Mouse (Mus musculus): ENCODE results near the gene Rps6.

The Rps6 gene

DNA sequence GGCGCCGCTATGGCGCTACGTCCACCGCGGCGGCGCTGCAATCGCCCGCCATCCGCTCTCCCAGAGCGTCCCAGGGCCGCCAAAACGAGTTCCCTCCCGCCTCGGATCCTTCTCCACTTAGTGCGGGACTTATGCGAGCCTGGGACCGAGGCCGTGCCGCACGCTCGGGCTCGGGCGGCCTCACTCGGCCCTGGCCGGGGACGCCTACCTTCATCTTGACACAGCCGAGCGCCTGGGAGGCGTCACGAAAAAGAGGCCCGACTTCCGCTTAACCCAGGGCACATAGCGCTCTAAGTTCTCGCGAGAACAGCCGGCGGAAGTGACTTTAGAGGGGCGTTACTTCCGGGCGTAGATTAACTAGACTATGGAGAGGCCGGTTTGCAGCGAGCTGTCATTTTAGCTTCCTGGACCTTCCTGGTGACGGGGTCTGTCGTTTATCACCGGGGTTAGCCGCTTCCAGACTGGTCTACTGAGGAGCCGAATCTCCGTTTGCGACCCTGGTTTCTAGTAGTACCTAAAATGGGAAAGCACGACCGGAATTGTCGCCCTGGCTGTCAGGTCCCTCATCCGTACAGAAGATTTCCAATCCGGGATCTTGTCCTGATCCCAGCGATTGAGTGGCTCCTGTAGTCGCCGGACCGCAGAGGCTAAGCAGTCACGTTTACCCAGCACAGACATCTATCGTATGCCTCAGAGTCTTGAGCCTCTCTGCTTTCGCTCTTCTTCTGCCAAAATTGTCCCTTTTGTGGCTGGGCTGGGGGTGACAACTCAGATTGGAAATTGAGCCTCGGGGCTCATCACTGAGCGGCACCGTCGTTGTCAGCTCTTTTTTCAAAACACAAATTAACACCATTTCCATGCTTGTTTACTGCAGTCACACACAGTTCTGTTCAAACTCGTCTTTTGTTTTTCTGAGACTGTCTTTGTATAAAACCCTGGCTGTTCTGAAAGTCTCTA is at the start of gene Rps6:
Rps6 (minus strand) TSS at position 300 of the 957 bp plus-strand sequence.
- peak; percentile 100 for DNase-seq (ENCODE audit: low read depth)

DNA sequence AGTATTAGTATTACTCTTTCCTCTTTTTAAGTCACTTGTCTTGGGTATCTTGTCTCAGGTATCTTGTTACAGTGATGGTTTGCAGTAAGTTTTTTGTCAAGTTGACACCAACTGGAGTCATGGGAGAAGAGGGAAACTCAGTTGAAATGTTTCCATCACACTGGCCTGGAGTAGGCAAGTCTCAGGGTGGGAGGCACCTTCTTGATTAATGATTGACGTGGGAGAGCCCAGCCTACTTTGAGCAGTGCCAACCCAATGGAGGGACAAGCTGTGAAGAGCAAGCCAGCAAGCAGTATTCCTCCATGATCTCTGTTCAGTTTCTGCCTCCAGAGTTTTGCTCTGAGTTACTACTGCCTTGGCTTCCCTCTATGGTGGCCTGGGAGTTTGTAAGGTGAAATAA is 48.7 kb upstream of the Rps6 start:
- no peak for DNase-seq (ENCODE audit: low read depth)

GRCm38 (mm10) chr4:86904969-86905368 is 47.8 kb upstream of the Rps6 start:
- DNase-seq (ENCODE audit: low read depth): peak; percentile 48

- no peak for DNase-seq (ENCODE audit: low read depth)
These were observed 45.1 kb upstream of the Rps6 start for GRCm38 (mm10) chr4:86902351-86902750.

DNA sequence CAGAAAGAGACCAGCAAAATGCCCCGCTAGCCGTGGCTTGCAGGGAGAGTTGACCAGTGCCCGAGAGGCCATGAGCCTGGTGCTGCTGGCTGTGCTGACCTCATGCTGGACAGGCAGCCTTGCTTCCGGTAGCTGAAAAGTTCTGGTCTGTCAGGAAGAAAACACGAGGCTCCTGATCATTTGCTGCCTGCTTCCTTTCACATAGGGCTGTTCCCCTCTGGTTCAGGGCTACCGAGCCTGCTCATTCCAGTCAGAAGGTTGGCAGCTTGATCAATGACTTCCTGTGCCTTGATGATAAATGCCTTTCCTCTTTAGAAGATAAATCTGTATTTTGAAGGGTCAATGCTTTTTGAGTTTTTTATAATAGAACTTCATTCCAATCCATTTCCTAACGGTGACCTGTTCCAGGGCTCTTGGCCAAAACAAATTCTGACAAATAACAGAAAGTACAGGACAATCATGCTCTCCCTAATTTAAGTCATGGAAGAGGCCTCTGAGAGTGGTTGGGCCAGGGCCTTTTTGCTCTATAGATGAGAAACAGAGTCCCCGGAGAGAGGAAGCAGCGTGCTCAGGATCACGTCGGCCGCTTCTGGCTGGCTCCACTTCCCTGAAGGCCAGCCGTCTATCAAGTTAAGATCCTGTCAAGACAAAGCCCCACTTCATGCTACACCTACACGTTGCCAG is 41.7 kb upstream of the Rps6 start:
- peak; percentile 41 for DNase-seq (ENCODE audit: low read depth)

- no peak for DNase-seq (ENCODE audit: low read depth)
These were observed 40.2 kb upstream of the Rps6 start for GRCm38 (mm10) chr4:86897411-86897810.

DNA sequence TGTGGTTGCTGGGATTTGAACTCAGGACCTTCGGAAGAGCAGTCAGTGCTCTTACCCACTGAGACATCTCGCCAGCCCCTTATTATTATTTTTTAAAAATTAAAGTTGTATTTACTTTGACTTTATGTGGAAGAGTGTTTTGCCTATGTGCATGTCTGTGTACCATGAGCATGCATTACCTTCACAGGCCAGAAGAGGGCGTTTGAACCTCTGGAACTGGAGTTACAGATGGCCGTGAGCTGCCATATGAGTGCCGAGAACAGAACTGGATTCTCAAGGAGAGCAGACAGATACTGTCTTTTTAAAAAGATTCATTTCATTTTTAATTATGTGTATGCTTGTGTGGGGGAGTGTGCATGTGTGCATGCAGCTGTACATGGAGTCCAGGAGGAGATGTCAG is 30.7 kb upstream of the Rps6 start:
- DNase-seq (ENCODE audit: low read depth): peak; percentile 19

GRCm38 (mm10) chr4:86886160-86886878 is 29.1 kb upstream of the Rps6 start:
- no peak for DNase-seq (ENCODE audit: low read depth)

- no peak for DNase-seq (ENCODE audit: low read depth)
These were observed 28.6 kb upstream of the Rps6 start for GRCm38 (mm10) chr4:86885790-86886159.

DNA sequence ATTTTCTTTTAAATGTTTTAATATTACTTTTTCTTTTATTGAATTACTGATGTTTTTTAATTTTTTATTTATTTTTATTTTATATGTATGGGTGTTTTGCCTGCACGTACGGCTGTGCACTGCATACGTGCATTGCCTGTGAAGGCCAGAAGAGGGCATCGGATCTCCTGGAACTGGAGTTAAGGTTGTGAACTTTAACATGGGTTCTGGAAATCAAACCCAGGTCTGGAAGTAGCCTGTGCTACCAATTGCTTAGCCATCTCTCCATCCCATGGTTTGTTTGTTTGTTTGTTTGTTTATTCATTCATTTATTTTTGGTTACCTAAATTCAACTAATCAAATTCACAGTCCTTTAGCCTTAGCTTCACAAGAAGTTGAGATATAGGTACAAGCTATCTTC is 27.7 kb upstream of the Rps6 start:
- DNase-seq (ENCODE audit: low read depth): peak; percentile 36

DNA sequence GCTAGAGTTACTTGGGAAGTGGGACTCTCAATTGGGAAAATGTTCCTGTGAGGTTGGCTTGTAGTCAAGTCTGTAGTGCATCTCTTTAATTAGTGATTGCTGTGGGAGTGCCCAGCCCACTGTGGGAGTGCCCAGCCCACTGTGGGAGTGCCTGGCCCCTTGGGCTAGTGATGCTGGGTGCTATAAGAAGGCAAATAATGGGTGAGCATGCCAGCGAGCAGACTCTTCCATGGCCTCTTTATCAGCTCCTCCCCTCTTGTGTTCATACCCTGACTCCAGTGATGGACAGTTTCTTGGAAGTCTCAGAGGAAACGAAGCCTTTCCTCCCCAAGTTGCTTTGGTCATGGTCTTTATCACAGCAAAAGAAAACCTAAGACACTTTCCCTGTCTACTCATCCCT is 25.2 kb upstream of the Rps6 start:
- DNase-seq (ENCODE audit: low read depth): no peak

DNA sequence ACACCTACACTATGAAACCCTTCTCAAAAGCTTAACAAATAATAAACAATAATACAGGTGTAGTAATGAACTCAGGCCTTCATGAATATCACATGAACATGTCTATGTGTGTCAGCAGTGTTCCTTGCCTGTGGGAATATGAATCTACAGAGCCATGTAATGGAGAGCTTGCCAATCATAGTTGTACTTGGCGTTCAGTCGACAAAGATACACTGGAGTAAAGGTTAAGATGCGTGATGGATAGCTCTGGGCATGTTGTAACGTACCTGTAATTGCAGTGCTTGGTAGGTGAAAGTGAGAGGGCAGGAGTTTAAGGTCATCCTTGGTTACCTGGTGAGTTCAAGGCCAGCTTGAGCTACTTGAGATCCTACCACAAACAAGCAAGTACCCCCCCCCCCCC is 24.0 kb upstream of the Rps6 start:
- no peak for DNase-seq (ENCODE audit: low read depth)

DNA sequence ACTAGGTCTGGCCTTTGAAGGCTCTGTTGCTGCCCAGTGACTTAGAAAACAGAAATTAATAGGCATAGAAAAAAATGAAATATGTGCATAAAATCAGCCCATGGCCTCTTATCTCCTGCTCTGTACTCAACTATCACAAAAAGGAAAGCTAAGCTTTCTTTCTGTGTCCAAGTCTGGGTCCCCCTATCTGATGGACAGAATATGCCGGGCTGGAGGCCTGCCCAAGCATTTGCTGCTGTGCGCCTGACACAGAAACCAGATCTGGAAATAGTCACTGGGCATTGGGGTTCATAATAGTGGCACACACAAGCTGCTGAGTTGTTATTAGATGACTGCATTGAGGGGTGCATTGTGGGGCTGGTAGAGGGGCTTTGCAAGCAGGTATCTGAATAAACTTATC is 22.3 kb upstream of the Rps6 start:
- DNase-seq (ENCODE audit: low read depth): no peak

GRCm38 (mm10) chr4:86874146-86874847 is 17.1 kb upstream of the Rps6 start, which contains the start of gene Acer2:
TSS of gene Acer2 (plus strand) at chr4:86874396.
- DNase-seq (ENCODE audit: low read depth): peak; percentile 57

DNA sequence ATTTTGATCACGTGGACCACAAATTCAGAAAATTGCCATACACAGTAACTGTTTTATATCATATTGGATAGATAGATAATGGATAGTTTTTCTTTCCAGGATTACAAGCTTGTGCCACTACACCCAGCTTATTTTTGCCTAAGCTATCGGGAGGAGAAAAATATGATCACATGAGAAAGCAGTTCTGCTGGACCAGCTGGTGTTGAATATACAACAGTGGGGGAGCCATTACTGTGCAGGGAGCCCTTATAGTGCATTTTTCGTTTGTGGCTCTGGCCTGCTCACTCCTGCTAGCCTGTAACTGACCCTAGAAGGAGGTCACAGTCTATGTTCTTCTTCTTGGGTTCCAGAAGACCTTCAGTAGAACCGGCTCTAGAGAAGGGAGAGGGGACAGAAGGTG is 15.9 kb upstream of the Rps6 start:
- no peak for DNase-seq (ENCODE audit: low read depth)

GRCm38 (mm10) chr4:86871988-86872387 is 14.8 kb upstream of the Rps6 start:
- no peak for DNase-seq (ENCODE audit: low read depth)

DNA sequence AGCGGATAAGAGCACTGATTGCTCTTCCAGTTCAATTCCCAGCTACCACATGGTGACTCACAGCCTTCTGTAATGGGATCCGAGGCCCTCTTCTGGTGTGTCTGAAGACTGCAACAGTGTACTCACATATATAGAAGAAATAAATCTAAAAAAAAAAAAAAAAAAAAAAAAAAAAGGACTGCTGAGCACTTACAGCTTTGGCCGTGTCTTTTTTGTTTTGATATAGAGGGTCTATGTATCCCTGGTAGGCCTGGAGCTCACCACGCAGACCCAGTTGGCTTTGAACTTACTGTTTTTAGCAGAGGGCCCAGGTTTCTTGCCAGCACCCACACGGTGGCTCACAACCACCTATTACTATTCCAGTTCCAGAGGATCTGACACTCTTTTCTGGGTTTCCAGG is 6.9 kb upstream of the Rps6 start:
- peak; percentile 34 for DNase-seq (ENCODE audit: low read depth)

DNA sequence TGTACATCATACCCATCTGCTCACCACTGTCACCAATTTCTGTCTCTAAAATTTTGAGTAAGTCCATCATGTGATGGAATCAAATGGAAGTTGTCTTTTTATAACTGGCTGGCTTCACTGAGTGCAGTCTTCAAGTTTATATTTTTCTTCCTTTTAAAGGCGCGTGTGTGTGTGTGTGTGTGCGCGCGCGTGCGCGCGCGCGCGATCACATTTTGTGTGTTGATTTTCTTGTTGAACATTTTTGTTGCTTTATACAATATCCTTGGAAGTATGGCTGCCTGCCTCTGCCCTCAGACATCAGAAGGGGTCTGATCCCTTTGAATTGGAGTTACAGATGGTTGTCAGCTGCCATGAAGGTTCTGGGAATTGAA is 843 bp upstream of the Rps6 start:
- DNase-seq (ENCODE audit: low read depth): peak; percentile 25

GRCm38 (mm10) chr4:86856304-86857112 is 704 bp downstream of the Rps6 start:
- DNase-seq (ENCODE audit: low read depth): peak; percentile 41

- peak; percentile 62 for DNase-seq (ENCODE audit: low read depth)
These were observed 4.2 kb downstream of the Rps6 start for GRCm38 (mm10) chr4:86852813-86853590.
